Mouse (Mus musculus) CH12.LX (cell line): Measurements from ENCODE around the gene Fbxl17.

Experiments used
- CTCF ChIP-seq, 2 experiments: IDR thresholded peaks in 1 of 2; conservative IDR thresholded peaks in 1 of 2; 2 replicates each; pipeline ENCODE4 v1.5.1; 2011 to 2012; ENCODE audit warnings: low read depth in 2 of 2, low read length in 2 of 2, improper control_type of control experiment in 1 of 2, inconsistent platforms in 1 of 2, mild to moderate bottlenecking in 1 of 2, moderate library complexity in 1 of 2
- E2F4 ChIP-seq: IDR thresholded peaks from 2 replicates; pipeline ENCODE4 v1.6.1; 2011; ENCODE audit warnings: low read depth, low read length, improper control_type of control experiment; ENCODE audit not compliant: insufficient replicate concordance
- IRF4 ChIP-seq: IDR thresholded peaks from 2 replicates; pipeline ENCODE4 v1.6.1; 2014; ENCODE audit warnings: low read depth, mild to moderate bottlenecking, inconsistent platforms, low read length, improper control_type of control experiment
- KAT2A ChIP-seq: IDR thresholded peaks from 2 replicates; pipeline ENCODE4 v1.6.1; 2012; ENCODE audit warnings: low read length, improper control_type of control experiment, inconsistent platforms; ENCODE audit not compliant: insufficient replicate concordance
- MAX ChIP-seq: IDR thresholded peaks from 2 replicates; pipeline ENCODE4 v1.6.1; 2011; ENCODE audit warnings: low read length, improper control_type of control experiment
- MXI1 ChIP-seq: IDR thresholded peaks from 2 replicates; pipeline ENCODE4 v1.6.1; 2011; ENCODE audit warnings: mild to moderate bottlenecking, low read depth, low read length, improper control_type of control experiment
- POLR2A ChIP-seq: IDR thresholded peaks from 2 replicates; pipeline ENCODE4 v1.6.1; 2011; ENCODE audit warnings: low read depth, mild to moderate bottlenecking, improper control_type of control experiment, low read length
- ZC3H11A ChIP-seq: IDR thresholded peaks from 2 replicates; pipeline ENCODE4 v1.6.1; 2012; ENCODE audit warnings: low read depth, mild to moderate bottlenecking, inconsistent platforms, low read length, improper control_type of control experiment
- ZNF384 ChIP-seq: IDR thresholded peaks from 2 replicates; pipeline ENCODE4 v1.6.1; 2012; ENCODE audit warnings: low read depth, low read length, improper control_type of control experiment, inconsistent platforms

GRCm38 (mm10) chr17:63423851-63424250 lies 76.0 kb downstream of the Fbxl17 start:
- TF ChIP-seq CTCF (conservative IDR thresholded peaks at IDR 0.05 in 1 of 2, IDR thresholded peaks at IDR 0.05 in 1 of 2; ENCODE audit: low read depth in 2 of 2, low read length in 2 of 2) (no peak), ZNF384 (no peak), IRF4 (no peak), MAX (no peak), MXI1 (no peak), ZC3H11A (no peak), E2F4 (no peak), KAT2A (no peak), POLR2A (no peak)
